21 mouse cellular contexts compared by ENCODE assay signal in genomic region chr2:51986695-51987094, GRCm38 (mm10). TPM values are rescaled to one million over a fixed set of nuclear protein-coding genes. Genes with fewer than 3 reads are reported as not detected.
DNase-seq lines count a peak whose midpoint lies in the region; ATAC-seq and TF ChIP-seq lines count a peak whose summit lies in the region.
"Had no signal": no experiment of that assay in that cellular context is flagged by ENCODE, and none has a peak within 500 bp of the region (broad histone marks: within the 10 kb centered on the region; RNA-seq: fewer than 3 reads in every experiment).

No protein-coding gene starts in this region.

- no peak overlapping the region for H3K27ac ChIP-seq in lung, embryonic 14.5 days (ENCODE audit: low read depth)
- H3K27ac ChIP-seq in hindbrain, embryonic 14.5 days: no peak overlapping the region
- H3K27ac ChIP-seq: embryonic facial prominence, embryonic 13.5 days; forebrain, embryonic 13.5 days; heart, embryonic 10.5 days; hindbrain, embryonic 13.5 days; intestine, embryonic 15.5 days had no signal

- ATAC-seq in lung, embryonic 14.5 days (ENCODE audit: insufficient read depth): peak; percentile 62; the same call in 1 of the 2 replicates
- ATAC-seq in hindbrain, embryonic 14.5 days (ENCODE audit: low FRiP score): no peak
- ATAC-seq: forebrain, embryonic 13.5 days; forebrain, postnatal 0 days; intestine, embryonic 15.5 days had no signal

- WGBS in lung, embryonic 14.5 days: 66% methylated on average over 5 of the region's 5 CpGs
- 91% methylated on average over 5 of the region's 5 CpGs for WGBS in hindbrain, embryonic 14.5 days

- H3K4me2 ChIP-seq in lung, embryonic 14.5 days: no peak overlapping the region
- H3K4me2 ChIP-seq in hindbrain, embryonic 14.5 days (replicated peaks): no peak overlapping the region
- H3K4me2 ChIP-seq: embryonic facial prominence, embryonic 13.5 days; forebrain, embryonic 13.5 days; hindbrain, embryonic 13.5 days; intestine, embryonic 15.5 days had no signal

- 0 out of 2 replicates have a peak, but pooled peaks cover 8% of the 10 kb centered on the region for H3K4me1 ChIP-seq in lung, embryonic 14.5 days (ENCODE audit: insufficient read depth)
- peaks cover 4% of the 10 kb centered on the region; the same call in 1 of the 2 replicates for H3K4me1 ChIP-seq in hindbrain, embryonic 14.5 days (replicated peaks; ENCODE audit: control insufficient read depth, insufficient read depth, low read length)
- H3K4me1 ChIP-seq: forebrain, embryonic 13.5 days; hindbrain, embryonic 13.5 days; intestine, embryonic 15.5 days had no signal

- H3K9ac ChIP-seq in lung, embryonic 14.5 days: no peak overlapping the region
- H3K9ac ChIP-seq in hindbrain, embryonic 14.5 days: no peak overlapping the region
- H3K9ac ChIP-seq: embryonic facial prominence, embryonic 13.5 days; forebrain, embryonic 13.5 days; forebrain, postnatal 0 days; hindbrain, embryonic 13.5 days; intestine, embryonic 15.5 days had no signal

- H3K36me3 ChIP-seq in lung, embryonic 14.5 days (ENCODE audit: insufficient read depth): no peaks in the 10 kb centered on the region
- no peaks in the 10 kb centered on the region for H3K36me3 ChIP-seq in hindbrain, embryonic 14.5 days (replicated peaks; ENCODE audit: control insufficient read depth, insufficient read depth)
- H3K36me3 ChIP-seq: embryonic facial prominence, embryonic 13.5 days; heart, embryonic 10.5 days; hindbrain, embryonic 13.5 days; intestine, embryonic 15.5 days had no signal

- H3K27me3 ChIP-seq in lung, embryonic 14.5 days (ENCODE audit: insufficient read depth, low read length): no peaks in the 10 kb centered on the region
- H3K27me3 ChIP-seq in hindbrain, embryonic 14.5 days (ENCODE audit: control insufficient read depth, insufficient read depth, low read length): no peaks in the 10 kb centered on the region
- H3K27me3 ChIP-seq: embryonic facial prominence, embryonic 13.5 days; forebrain, embryonic 13.5 days; hindbrain, embryonic 13.5 days; intestine, embryonic 15.5 days had no signal

- DNase-seq in lung, embryonic 14.5 days: peak; percentile 49
- no peak for DNase-seq in lung, postnatal 4 days
- peak; percentile 13 for DNase-seq in lung, postnatal 36 days
- DNase-seq in lung, postnatal 14 days: no peak
- DNase-seq in NIH3T3 (ENCODE audit: low read depth): peak; percentile 55
- no peak for DNase-seq in hindbrain, embryonic 14.5 days (ENCODE audit: low spot score)
- DNase-seq in thymus, postnatal 36 days: no peak
- DNase-seq: adrenal gland, adult 8-10 months; B cell, adult 2 months; cerebellum, adult 11-12 months; cerebellum, adult 9-10 months; cerebellum, postnatal 25 days; forebrain, postnatal 0 days; gastrocnemius, postnatal 36 days; heart, adult 11 months; heart, postnatal 14 days had no signal

- no peak overlapping the region for H3K4me3 ChIP-seq in lung, embryonic 14.5 days (ENCODE audit: low read depth, low read length)
- H3K4me3 ChIP-seq in hindbrain, embryonic 14.5 days (replicated peaks; ENCODE audit: low read length): no peak overlapping the region
- H3K4me3 ChIP-seq: embryonic facial prominence, embryonic 13.5 days; forebrain, embryonic 13.5 days; heart, embryonic 10.5 days; hindbrain, embryonic 13.5 days; intestine, embryonic 15.5 days had no signal

- TF ChIP-seq CTCF in lung, embryonic 14.5 days (IDR thresholded peaks at IDR 0.05; ENCODE audit: low read depth): no peak

- H3K9me3 ChIP-seq in lung, embryonic 14.5 days (ENCODE audit: low read depth, low read length): no peaks in the 10 kb centered on the region
- no peaks in the 10 kb centered on the region for H3K9me3 ChIP-seq in hindbrain, embryonic 14.5 days (ENCODE audit: control insufficient read depth, low read length)
- H3K9me3 ChIP-seq: embryonic facial prominence, embryonic 13.5 days; forebrain, embryonic 13.5 days; heart, embryonic 10.5 days; hindbrain, embryonic 13.5 days; intestine, embryonic 15.5 days had no signal

RNA-seq across cellular contexts. Expression of gene Nmi, which starts 13.4 kb away (rescaled TPM):
- polyA plus RNA-seq in lung, embryonic 14.5 days (2014; fragmentation: Nextera tagmentation; extraction: Ambion mirVana): 19.4 and 20.3 TPM in 2 replicates
- polyA plus RNA-seq in hindbrain, embryonic 14.5 days (2014; fragmentation: Nextera tagmentation; extraction: Ambion mirVana): 4.5 and 4.7 TPM in 2 replicates

RNA-seq across cellular contexts. Expression of gene Tnfaip6, which starts 51.1 kb away (rescaled TPM):
- 6.2 and 6.3 TPM in 2 replicates for polyA plus RNA-seq in lung, embryonic 14.5 days (2014; fragmentation: Nextera tagmentation; extraction: Ambion mirVana)
- polyA plus RNA-seq in hindbrain, embryonic 14.5 days (2014; fragmentation: Nextera tagmentation; extraction: Ambion mirVana): 2.5 and 3.2 TPM in 2 replicates

RNA-seq across cellular contexts. Expression of gene Rbm43, which starts 51.7 kb away (rescaled TPM):
- 18.2 and 19.2 TPM in 2 replicates for polyA plus RNA-seq in lung, embryonic 14.5 days (2014; fragmentation: Nextera tagmentation; extraction: Ambion mirVana)
- 7.5 and 8.6 TPM in 2 replicates for polyA plus RNA-seq in hindbrain, embryonic 14.5 days (2014; fragmentation: Nextera tagmentation; extraction: Ambion mirVana)

Comparison
In these comparisons a context has a peak if more than half of its experiments do, and no peak if none do; other contexts are left out.
1. DNase-seq: peak in lung, embryonic 14.5 days (single experiment), lung, postnatal 36 days (single experiment) and NIH3T3 (single experiment); none in lung, postnatal 4 days (0 of 2), lung, postnatal 14 days (single experiment), hindbrain, embryonic 14.5 days (single experiment) and thymus, postnatal 36 days (0 of 2).